Mouse (Mus musculus) megakaryocyte, embryonic 14.5 days (primary cell): ENCODE measurements around the gene Kdm5b.

Experiments used
- FLI1 ChIP-seq: IDR thresholded peaks from 2 replicates; pipeline ENCODE4 v1.6.1; 2012; ENCODE audit warnings: low read length, inconsistent platforms, mixed read lengths
- GATA1 ChIP-seq: IDR thresholded peaks from 3 replicates; pipeline ENCODE4 v1.6.1; 2012; ENCODE audit warnings: mixed read lengths, low read length, inconsistent platforms, borderline replicate concordance

DNA sequence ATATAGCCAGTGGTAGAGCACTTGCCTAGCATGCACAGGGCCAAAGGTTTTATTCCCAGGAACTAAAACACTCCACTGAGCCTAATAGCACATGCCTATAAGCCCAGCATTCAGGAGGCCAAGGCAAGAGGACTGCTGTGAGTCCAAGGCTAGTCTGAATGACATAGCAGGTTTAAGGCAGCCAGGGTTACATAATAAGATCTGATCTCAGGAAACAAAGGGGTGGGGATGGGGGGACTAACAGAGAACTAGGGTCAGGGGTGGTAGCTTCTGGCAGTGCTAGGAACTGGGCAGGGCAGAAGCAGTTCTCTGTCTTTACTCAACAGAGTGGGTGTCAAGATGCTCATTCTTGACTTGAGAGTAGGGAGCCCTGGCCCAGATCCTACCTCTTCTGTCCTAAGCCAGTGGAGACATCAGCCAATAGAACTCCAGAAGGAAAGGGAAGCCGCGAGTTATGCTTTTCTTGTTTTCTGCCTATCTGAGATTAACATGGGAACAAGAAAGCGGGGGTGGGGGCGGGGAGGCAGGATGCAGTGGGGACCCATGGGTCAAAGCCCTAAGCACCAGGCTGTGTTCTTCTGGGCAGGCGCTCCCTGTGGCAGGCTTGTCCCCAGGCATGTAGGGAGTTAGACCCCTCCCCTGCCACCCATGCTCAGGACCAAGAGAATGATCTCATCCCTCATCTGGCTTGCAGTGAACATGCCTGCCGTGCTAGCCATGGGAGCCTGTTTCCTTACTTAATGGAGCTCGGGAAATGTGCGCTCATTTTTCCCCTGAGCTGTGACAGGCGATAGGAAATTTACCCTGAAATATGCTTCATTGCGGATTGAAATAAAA, 111.5 kb downstream of the Kdm5b start:
- TF ChIP-seq FLI1 (no peak), GATA1 (no peak)
